ENCODE assay signal across 24 mouse cellular contexts in genomic region chr8:3665507-3665906, GRCm38 (mm10). TPM values are rescaled to one million over a fixed set of nuclear protein-coding genes. Genes with fewer than 3 reads are reported as not detected.
DNase-seq lines count a peak whose midpoint lies in the region; ATAC-seq and TF ChIP-seq lines count a peak whose summit lies in the region.
"Had no signal": no experiment of that assay in that cellular context is flagged by ENCODE, and none has a peak within 500 bp of the region (broad histone marks: within the 10 kb centered on the region; RNA-seq: fewer than 3 reads in every experiment).

TSS of gene Mcemp1 (plus strand) at chr8:3665754.

- no peaks in the 10 kb centered on the region for H3K27me3 ChIP-seq in spleen, adult 2 months (ENCODE audit: control insufficient read depth, insufficient read depth, low read length)
- no peaks in the 10 kb centered on the region for H3K27me3 ChIP-seq in midbrain, postnatal 0 days (ENCODE audit: insufficient read depth, low read length)
- no peaks in the 10 kb centered on the region for H3K27me3 ChIP-seq in forebrain, embryonic 12.5 days
- H3K27me3 ChIP-seq: forebrain, embryonic 13.5 days; hindbrain, embryonic 15.5 days; kidney, embryonic 15.5 days; limb, embryonic 13.5 days; lung, embryonic 15.5 days; neural tube, embryonic 13.5 days had no signal

- ATAC-seq in erythroid progenitor cell, adult 5-6 weeks (replicated peaks; ENCODE audit: low FRiP score, poor library complexity, severe bottlenecking) = no peak
- ATAC-seq in megakaryocyte, adult 5-6 weeks (ENCODE audit: poor library complexity, severe bottlenecking) = peak; percentile 48
- ATAC-seq in midbrain, postnatal 0 days (ENCODE audit: low FRiP score) = no peak
- ATAC-seq in forebrain, embryonic 12.5 days (ENCODE audit: low FRiP score) = no peak
- ATAC-seq: activated CD4-positive, CD25-positive, alpha-beta regulatory T cell, adult 4 months; forebrain, embryonic 13.5 days; intestine, postnatal 0 days had no signal

- 82% methylated on average over 6 of the region's 6 CpGs for WGBS in spleen, adult 2 months
- WGBS in midbrain, postnatal 0 days = 80% methylated on average over 6 of the region's 6 CpGs
- WGBS in forebrain, embryonic 12.5 days = 82% methylated on average over 6 of the region's 6 CpGs

- TF ChIP-seq POLR2A in spleen, adult 2 months (IDR thresholded peaks at IDR 0.05; ENCODE audit: low read depth, low read length) = no peak

- peak within 1 kb of the TSS; percentile 60; the same call in 1 of the 2 replicates for H3K27ac ChIP-seq in spleen, adult 2 months (ENCODE audit: insufficient read depth, low read length)
- no peak within 1 kb of the TSS for H3K27ac ChIP-seq in midbrain, postnatal 0 days (ENCODE audit: low read depth, low read length)
- no peak within 1 kb of the TSS for H3K27ac ChIP-seq in forebrain, embryonic 12.5 days
- H3K27ac ChIP-seq: forebrain, embryonic 13.5 days; heart, embryonic 13.5 days; hindbrain, embryonic 15.5 days; kidney, embryonic 15.5 days; limb, embryonic 13.5 days; lung, embryonic 15.5 days; neural tube, embryonic 13.5 days had no signal

- peak within 1 kb of the TSS; percentile 6; the same call in 1 of the 2 replicates for H3K4me3 ChIP-seq in spleen, adult 2 months (ENCODE audit: extremely low read depth, insufficient read depth, insufficient read length)
- no peak within 1 kb of the TSS for H3K4me3 ChIP-seq in midbrain, postnatal 0 days (ENCODE audit: low read depth, low read length)
- H3K4me3 ChIP-seq in forebrain, embryonic 12.5 days (replicated peaks) = no peak within 1 kb of the TSS
- H3K4me3 ChIP-seq: forebrain, embryonic 13.5 days; heart, embryonic 13.5 days; hindbrain, embryonic 15.5 days; kidney, embryonic 15.5 days; limb, embryonic 13.5 days; lung, embryonic 15.5 days; neural tube, embryonic 13.5 days had no signal

- H3K4me2 ChIP-seq in midbrain, postnatal 0 days (ENCODE audit: low read depth, low read length, poor library complexity, severe bottlenecking) = no peak within 1 kb of the TSS
- H3K4me2 ChIP-seq in forebrain, embryonic 12.5 days = no peak within 1 kb of the TSS
- H3K4me2 ChIP-seq: forebrain, embryonic 13.5 days; heart, embryonic 13.5 days; hindbrain, embryonic 15.5 days; kidney, embryonic 15.5 days; limb, embryonic 13.5 days; lung, embryonic 15.5 days; midbrain, embryonic 11.5 days; neural tube, embryonic 13.5 days had no signal

- no peaks in the 10 kb centered on the region for H3K9me3 ChIP-seq in midbrain, postnatal 0 days (ENCODE audit: low read length)
- H3K9me3 ChIP-seq in forebrain, embryonic 12.5 days = no peaks in the 10 kb centered on the region
- H3K9me3 ChIP-seq: forebrain, embryonic 13.5 days; heart, embryonic 13.5 days; hindbrain, embryonic 15.5 days; kidney, embryonic 15.5 days; limb, embryonic 13.5 days; lung, embryonic 15.5 days; neural tube, embryonic 13.5 days had no signal

- no peaks in the 10 kb centered on the region for H3K36me3 ChIP-seq in spleen, adult 2 months (ENCODE audit: control insufficient read depth, insufficient read depth, low read length)
- H3K36me3 ChIP-seq in midbrain, postnatal 0 days (ENCODE audit: insufficient read depth, low read length) = no peaks in the 10 kb centered on the region
- H3K36me3 ChIP-seq in forebrain, embryonic 12.5 days (replicated peaks) = no peaks in the 10 kb centered on the region
- H3K36me3 ChIP-seq: heart, embryonic 13.5 days; hindbrain, embryonic 15.5 days; kidney, embryonic 15.5 days; limb, embryonic 13.5 days; lung, embryonic 15.5 days; neural tube, embryonic 13.5 days had no signal

- no peak for TF ChIP-seq CTCF in spleen, adult 2 months (IDR thresholded peaks at IDR 0.05; ENCODE audit: extremely low read depth, insufficient read depth, insufficient read length, insufficient replicate concordance)
- no peak for TF ChIP-seq CTCF in midbrain, postnatal 0 days (IDR thresholded peaks at IDR 0.05)

- no peak for DNase-seq in spleen, adult 2 months (ENCODE audit: low read depth in 1 of 2, low spot score in 2 of 2)
- DNase-seq in spleen, adult 18-20 months = no peak
- DNase-seq in adrenal gland, adult 18-20 months (ENCODE audit: low spot score in 2 of 2) = no peak
- DNase-seq in midbrain, postnatal 0 days (ENCODE audit: low spot score) = no peak
- DNase-seq: adrenal gland, postnatal 14 days; cerebellum, adult 2 months; cerebellum, postnatal 36 days; gastrocnemius, postnatal 10 days; heart, adult 18-20 months; right cerebral cortex, postnatal 14 days had no signal

- peaks cover 17% of the 10 kb centered on the region; the same call in 1 of the 2 replicates for H3K4me1 ChIP-seq in spleen, adult 2 months (ENCODE audit: control insufficient read depth, insufficient read depth, insufficient read length)
- no peaks in the 10 kb centered on the region for H3K4me1 ChIP-seq in midbrain, postnatal 0 days (ENCODE audit: insufficient read depth, low read length)
- H3K4me1 ChIP-seq in forebrain, embryonic 12.5 days = no peaks in the 10 kb centered on the region
- H3K4me1 ChIP-seq: forebrain, embryonic 13.5 days; heart, embryonic 13.5 days; hindbrain, embryonic 15.5 days; kidney, embryonic 15.5 days; limb, embryonic 13.5 days; lung, embryonic 15.5 days; neural tube, embryonic 13.5 days had no signal

- no peak within 1 kb of the TSS for H3K9ac ChIP-seq in midbrain, postnatal 0 days (replicated peaks; ENCODE audit: low read length, poor library complexity, severe bottlenecking)
- H3K9ac ChIP-seq in forebrain, embryonic 12.5 days = no peak within 1 kb of the TSS
- H3K9ac ChIP-seq: forebrain, embryonic 13.5 days; heart, embryonic 13.5 days; hindbrain, embryonic 15.5 days; kidney, embryonic 15.5 days; limb, embryonic 13.5 days; lung, embryonic 15.5 days; neural tube, embryonic 13.5 days had no signal

RNA-seq across cellular contexts. Expression of gene Mcemp1, which starts in this region (rescaled TPM):
- polyA plus RNA-seq in spleen, adult 2 months (2012; rRNA removed) = 4.1 and 5.3 TPM in 2 replicates
- total RNA-seq in erythroid progenitor cell, adult 5-6 weeks (2015; ENCODE audit: low replicate concordance) = 13.4 and 36.4 TPM in 2 replicates
- total RNA-seq in erythroid progenitor cell, adult 5-6 weeks (2017; ENCODE audit: low replicate concordance) = 4.1 and 11.6 TPM in 2 replicates
- total RNA-seq in megakaryocyte, adult 5-6 weeks (2015) = 240 and 256 TPM in 2 replicates
- total RNA-seq in megakaryocyte, adult 5-6 weeks (2017) = 223 and 233 TPM in 2 replicates
- under 1 TPM in 1 of 2 experiments, not detected in 1; 0.32 TPM for total RNA-seq in adrenal gland, adult 18-20 months (2021)
- not detected in 2 replicates for total RNA-seq in midbrain, postnatal 0 days (2014; rRNA removed)
- polyA plus RNA-seq in midbrain, postnatal 0 days (2015; fragmentation: Nextera tagmentation; extraction: Ambion mirVana) = 0.23 and 0.26 TPM in 2 replicates
- polyA plus RNA-seq in forebrain, embryonic 12.5 days (2016; fragmentation: Nextera tagmentation; extraction: Ambion mirVana) = 0.13 TPM in 1 of 2 replicates, not detected in the other
- polyA plus RNA-seq: C2C12; heart, embryonic 13.5 days; limb, embryonic 13.5 days had no signal

Comparison
In these comparisons a context has a peak if more than half of its experiments do, and no peak if none do; other contexts are left out.
1. RNA of gene Mcemp1 (total RNA-seq): 223 to 256 TPM in megakaryocyte, adult 5-6 weeks; 4.1 to 36.4 TPM in erythroid progenitor cell, adult 5-6 weeks, 0.32 TPM in adrenal gland, adult 18-20 months and not detected in midbrain, postnatal 0 days; every median in the first group is over 4 times any median in the second.